Mouse (Mus musculus) c-Kit-positive CD71-positive TER-119-negative erythroid progenitor cells, embryonic 14.5 days (primary cell): Measurements from ENCODE around the gene Grik1.

Source experiments
- DNase-seq: peaks from one replicate; pipeline ENCODE4 v3.0.0-alpha.2; 2013; ENCODE audit warnings: low read depth

Grik1 gene

DNA sequence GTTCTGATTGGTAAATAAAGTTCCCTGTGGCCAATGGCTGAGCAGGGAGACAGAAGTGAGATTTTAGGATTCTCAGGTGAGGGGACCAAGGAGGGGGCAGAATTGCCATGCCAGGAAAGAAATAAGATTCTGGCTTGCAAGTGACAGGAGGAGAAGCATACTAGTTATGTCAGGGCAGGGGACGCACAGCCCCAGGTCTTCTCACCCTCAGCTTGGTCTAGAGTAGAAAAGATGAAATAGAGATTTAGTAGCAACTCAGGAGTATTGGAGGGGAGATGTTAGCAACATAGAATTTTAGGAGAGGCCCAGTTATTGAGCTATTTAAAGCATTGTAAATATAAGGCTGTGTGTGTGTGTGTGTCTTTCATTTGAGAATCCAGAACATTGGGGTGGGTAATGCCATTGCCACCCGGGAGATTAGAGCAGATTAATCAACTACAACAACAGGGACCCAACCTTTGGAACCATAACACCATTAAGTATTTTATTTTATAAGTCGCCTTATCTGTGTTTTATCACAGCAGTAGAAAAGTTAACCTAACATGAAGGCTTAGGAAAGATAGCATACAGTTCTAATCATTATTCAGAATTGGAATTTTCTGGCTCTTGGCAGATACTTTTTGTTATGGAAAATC is 436.5 kb downstream of the Grik1 start:
- DNase-seq, result no peak

DNA sequence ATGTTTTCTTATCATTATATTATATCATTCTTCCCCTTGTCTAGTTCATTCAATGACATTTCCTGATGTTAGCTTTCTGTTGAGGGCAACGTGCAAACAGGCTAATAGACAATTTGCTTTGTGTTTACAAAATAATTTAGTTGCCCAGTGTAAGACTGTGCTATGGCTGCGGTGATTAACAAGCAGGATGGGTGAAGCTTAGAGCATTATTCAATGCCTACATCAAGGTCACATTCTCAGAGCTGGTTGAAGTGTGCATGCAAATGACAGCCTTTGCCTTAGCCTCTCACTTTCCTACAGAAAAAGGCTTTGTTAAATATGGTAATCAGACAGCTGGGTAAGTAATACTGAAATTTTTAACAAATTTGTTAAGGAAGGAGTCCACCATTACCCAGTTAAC is 438.5 kb downstream of the Grik1 start:
- DNase-seq, result no peak

DNA sequence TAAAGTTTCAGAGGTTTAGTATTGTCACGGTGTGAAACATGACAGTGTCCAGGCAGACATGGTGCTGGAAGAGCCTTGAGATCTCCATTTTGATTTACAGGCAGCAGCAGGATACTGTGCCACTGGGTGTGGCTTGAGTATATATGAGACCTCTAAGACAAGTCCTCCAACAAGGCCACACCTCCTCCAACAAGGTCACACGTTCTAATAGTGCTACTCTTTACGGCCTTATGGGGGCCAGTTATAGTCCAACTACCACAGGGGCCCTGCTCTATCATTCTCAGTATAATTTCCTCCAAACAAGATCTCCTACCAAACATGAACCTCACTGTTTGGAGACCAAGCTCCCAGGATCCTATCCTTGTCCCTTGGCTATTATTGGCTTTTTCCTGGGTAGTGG is 441.3 kb downstream of the Grik1 start:
- DNase-seq, result no peak
